Mouse (Mus musculus): ENCODE results near the gene Sik2. TPM values are rescaled to one million over a fixed set of nuclear protein-coding genes. Genes with fewer than 3 reads are reported as not detected.

Sik2 gene
- total RNA-seq, 2 experiments from 2014 or later, result 21.8 to 21.9 TPM

- intact Hi-C loops (cut with DNase I), result no loop called here
- no peak for DNase-seq
Measured at GRCm38 (mm10) chr9:50877431-50877830, 131.4 kb downstream of the Sik2 start.

GRCm38 (mm10) chr9:50876287-50876686 lies 132.6 kb downstream of the Sik2 start:
- intact Hi-C loops (cut with DNase I), result no loop called here
- DNase-seq, result no peak

GRCm38 (mm10) chr9:50875470-50875869 lies 133.4 kb downstream of the Sik2 start:
- DNase-seq, result no peak
- intact Hi-C loops (cut with DNase I), result no loop called here

DNA sequence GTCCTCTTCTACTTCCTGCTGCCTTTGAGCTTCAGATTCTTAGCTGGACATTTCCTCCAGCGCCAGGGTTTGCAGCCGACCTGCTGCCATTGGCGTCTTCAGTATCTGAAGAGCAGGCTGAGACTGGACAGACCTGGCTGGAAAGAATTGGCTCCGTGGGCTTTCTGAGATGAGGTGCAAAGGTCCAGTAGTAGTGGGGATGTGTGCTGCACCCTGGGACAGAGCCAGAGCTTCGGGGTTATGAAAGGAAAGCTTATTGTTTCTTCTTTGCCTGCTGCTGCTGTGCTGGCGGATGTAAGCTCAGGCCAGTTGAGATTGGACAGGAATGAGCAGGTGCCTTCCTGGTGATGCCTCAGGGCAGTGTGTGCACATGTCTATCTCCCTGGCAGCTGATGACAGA lies 134.8 kb downstream of the Sik2 start:
- DNase-seq, result no peak
- intact Hi-C loops (cut with DNase I), result no loop called here

DNA sequence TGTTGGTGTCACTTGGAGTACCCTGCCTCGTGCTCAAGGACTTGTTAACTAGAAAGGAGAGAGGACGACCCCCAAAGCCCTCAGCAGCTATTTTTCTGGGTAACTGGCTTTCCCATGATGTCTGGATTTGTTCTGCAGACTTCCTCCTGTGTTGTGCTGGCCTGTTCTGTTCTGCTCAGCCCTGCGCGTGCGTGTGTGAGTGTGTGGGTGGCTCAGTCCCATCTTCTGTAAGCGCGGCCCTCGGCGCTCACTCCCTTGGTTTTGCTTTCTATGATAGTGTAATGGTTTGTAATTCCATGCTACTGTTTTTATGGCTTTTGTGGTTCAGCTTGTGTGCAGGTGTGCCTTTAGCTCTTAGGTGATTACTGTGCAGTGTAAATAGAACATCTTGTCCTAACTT lies 135.7 kb downstream of the Sik2 start:
- no peak for DNase-seq
- intact Hi-C loops (cut with DNase I), result no loop called here

DNA sequence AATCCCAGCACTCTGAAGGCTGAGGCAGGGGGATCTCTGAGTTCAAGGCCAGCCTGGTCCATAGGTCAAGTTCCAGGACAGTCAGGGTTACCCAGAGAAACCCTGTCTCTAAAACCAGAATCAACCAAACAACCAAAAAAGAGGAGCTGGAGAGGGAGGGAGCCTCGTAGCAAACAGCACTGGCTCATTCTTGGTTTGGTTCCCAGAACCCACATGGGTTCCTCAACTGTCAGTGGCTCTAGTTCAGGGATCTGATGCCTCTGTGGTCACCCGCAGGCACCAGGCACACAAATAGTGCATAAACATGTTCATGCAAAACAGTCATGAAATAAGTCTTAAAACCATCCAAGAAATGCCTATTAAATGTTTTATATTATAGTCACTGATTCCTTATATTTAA lies 140.7 kb downstream of the Sik2 start:
- intact Hi-C loops (cut with DNase I), result no loop called here
- no peak for DNase-seq

DNA sequence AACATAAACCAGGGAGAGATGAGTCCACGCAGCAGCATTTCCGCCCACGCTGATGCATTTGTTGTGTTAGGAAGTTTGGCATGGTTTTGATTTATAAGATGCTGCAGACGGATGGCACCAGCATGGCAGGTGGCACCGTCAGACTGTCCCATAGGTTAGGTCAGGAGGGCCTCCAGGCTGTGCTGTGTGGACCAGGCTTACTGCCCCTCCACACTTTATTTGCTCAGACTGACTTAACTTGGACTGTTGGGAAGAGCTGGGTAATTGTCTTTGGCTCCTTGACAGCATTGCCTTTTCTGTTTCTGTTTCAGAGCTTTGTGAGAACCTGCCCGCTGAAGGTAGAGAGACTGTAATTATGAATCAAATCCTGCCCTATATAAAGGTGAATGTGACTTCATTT lies 141.9 kb downstream of the Sik2 start:
- DNase-seq, result no peak
- intact Hi-C loops (cut with DNase I), result no loop called here

GRCm38 (mm10) chr9:50865803-50866202 lies 143.1 kb downstream of the Sik2 start:
- intact Hi-C loops (cut with DNase I), result no loop called here

DNA sequence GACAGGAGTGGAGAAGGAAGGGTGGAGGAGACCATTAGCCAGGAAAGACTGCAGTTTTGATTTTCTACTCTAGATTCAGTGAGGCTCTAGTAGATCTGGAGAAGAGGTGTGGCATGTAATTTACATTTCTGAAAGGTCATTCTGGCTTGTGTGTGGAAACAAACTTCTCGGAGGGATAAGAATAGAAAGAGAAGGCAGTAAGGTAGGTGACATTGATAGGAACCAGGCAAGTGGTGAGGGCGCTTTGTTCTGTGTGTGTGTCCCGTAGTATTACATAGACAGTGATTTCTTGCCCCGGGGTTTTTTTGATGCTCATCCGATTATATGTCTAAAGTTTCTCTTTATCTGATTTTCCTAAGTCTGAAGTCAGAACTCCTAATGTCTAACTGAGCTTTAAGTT lies 144.0 kb downstream of the Sik2 start:
- DNase-seq, result no peak
- intact Hi-C loops (cut with DNase I), result no loop called here

More at GRCm38 (mm10) chr9:50865803-50866202, 143.1 kb downstream of the Sik2 start:
- no peak for DNase-seq

DNA sequence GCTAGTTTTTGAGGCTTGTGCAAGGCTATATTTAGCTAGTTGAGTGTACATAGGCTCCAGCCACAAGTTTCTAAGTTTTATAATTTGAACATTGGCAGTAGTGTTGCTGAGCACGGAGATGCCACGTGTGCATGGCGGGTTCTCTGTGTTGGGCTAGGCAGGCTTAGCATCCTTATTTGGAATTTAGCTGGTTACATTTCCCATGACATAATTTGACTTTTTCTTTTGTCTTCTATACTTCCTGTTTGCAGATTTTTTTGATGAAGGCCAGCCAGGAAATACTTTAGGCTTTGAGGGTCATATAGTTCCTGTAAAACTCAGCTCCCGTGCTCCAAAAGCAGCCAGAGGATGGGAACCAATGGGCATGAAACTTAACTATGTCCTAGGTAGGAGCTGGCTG lies 145.0 kb downstream of the Sik2 start:
- DNase-seq, result no peak
- intact Hi-C loops (cut with DNase I), result no loop called here

GRCm38 (mm10) chr9:50861119-50861839 lies 147.6 kb downstream of the Sik2 start:
- DNase-seq, result no peak
- intact Hi-C loops (cut with DNase I), result no loop called here

DNA sequence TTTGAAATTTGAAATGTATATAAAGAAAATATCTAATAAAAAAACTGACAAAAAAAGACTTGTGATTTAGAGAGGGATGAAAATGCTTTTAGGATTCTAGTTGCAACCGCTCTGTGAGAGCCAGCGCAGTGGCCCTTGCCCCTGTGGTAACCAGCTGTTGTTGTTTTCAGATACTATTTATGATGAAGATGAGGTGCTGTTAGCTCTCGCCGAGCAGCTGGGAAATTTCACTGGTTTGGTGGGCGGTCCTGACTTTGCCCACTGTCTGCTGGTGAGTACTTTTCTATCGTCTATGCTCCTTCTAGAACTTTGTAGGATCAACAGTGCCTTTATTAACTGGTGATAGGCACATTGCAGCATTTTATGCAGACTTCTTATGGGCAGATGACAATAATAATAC lies 150.2 kb downstream of the Sik2 start:
- no peak for DNase-seq
- intact Hi-C loops (cut with DNase I), result no loop called here

DNA sequence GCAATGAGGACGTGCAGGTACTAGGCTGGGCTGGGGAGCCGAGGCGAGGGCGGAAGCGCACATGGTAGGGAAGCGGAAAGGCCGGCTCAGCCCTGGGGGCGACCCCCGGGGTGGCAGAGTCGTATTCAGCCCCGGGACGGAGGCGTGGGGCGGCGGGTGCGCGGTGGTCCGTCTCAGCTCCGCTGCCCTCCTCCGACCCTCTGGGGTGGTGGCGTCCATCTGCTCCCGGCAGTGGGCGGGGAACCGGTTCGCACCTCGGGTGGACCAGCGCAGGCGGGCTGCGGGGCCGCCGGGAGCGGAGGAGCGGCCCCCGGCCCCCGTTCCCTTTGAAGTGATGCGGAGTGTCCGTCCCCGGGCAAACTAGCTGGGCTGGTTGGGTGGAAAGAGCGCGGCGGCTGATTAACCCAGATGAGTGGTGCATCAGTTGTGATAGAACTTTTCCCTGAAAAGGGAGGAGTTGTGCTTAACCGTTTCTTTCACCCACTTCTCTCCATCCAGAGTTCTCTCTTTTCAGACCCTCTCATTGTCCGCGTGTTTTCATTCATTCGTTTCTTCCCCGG lies 151.7 kb downstream of the Sik2 start:
- peak in 1 of 2 experiments; percentile 19 for DNase-seq
- intact Hi-C loops (cut with DNase I), result no loop called here

DNA sequence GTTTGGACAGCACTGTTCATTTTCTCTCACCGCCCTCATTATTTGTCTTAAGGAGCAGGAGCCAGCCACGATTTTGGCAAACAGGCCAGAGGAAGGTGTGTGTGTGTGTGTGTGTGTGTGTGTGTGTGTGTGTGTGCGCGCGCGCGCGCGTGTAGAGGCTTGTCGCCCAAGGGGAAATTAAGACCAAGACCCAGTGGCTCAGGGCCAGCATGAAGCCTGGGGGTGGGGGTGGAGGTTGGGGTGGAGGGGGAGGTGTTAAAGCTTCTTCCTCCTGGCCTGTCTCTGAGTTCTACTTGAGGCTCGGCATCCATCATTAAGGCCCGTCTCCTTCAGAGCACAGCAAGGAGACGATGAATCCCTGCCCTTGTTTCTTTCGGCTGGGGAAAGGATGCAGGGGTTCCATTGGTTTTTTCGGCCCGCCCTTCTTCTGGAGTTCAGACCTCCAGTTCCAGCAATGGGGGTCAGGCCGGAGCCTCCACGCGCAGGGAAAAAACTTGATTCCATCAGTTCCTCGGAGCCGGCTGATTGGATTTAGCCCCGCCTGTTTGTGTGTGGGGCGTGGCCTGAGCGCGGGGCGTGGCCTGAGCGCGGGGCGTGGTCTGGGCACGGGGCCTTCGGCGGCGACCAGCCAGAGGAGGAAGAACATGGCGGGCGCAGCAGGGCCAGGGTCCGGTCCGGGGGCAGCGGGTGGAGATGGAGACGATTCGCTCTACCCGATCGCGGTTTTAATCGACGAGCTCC lies 152.4 kb downstream of the Sik2 start:
- DNase-seq, result peak; percentile 84 to 99
- intact Hi-C loops (cut with DNase I), result no loop called here

- DNase-seq, result no peak
- intact Hi-C loops (cut with DNase I), result no loop called here
Measured at GRCm38 (mm10) chr9:50855780-50856179, 153.1 kb downstream of the Sik2 start.

GRCm38 (mm10) chr9:50855133-50855766 lies 153.6 kb downstream of the Sik2 start:
- no peak for DNase-seq
- intact Hi-C loops (cut with DNase I), result no loop called here

GRCm38 (mm10) chr9:50854376-50854775 lies 154.5 kb downstream of the Sik2 start:
- intact Hi-C loops (cut with DNase I), result no loop called here
- DNase-seq, result no peak

DNA sequence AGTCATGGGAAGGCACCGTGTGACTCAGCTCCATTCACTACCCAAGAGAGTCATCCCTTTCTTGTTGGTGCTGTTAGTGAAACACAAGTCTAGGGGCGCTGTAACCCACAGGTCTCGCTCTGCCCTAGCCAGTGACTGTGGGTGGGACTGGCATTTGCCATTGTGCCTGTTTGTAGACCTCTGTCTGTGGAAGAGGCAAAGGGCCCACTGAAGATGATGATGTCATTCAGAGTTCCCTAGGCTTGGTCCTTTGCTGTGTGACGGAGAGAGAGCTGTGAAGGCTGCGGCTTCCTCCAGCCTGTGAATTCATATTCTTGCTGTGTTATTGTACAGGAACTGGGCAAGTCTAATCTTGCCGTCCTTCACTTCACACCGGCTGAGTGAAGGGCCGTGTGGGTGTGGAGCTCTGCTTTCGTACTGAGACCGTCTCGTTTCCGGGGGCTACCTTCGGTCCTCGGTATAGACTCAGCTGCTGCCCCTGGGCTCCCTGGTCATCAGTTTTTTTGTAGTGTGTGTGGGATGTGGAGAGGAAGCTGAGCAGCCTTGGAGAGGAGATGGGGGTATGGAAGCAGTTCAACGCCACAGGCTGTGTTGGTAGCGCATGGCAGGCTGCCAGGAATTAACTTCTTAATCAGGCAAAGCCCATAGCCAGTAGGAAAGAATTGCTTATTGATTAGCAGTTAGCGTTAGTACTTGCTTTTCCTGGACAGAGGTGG lies 156.1 kb downstream of the Sik2 start:
- intact Hi-C loops (cut with DNase I), result no loop called here
- DNase-seq, result no peak

DNA sequence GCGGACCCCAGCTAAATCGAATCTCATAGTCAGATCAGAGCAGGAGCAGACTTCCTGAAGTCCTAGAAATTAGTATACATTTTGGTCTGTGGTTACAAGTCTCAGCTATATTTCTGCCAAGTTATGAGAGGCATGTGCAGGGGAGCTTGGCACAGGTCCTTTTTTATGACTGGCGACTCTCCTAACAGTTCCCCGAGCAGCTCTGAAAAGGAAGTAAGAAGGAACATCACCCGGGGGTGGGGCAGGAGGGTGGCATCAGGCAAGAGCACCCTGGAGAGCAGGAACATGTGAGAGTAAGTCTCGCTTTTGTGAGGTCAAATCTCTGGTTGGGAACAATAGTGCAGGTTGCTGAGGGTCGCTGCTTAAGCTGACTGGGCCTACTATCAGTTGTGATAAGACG lies 158.2 kb downstream of the Sik2 start:
- intact Hi-C loops (cut with DNase I), result no loop called here
- no peak for DNase-seq

DNA sequence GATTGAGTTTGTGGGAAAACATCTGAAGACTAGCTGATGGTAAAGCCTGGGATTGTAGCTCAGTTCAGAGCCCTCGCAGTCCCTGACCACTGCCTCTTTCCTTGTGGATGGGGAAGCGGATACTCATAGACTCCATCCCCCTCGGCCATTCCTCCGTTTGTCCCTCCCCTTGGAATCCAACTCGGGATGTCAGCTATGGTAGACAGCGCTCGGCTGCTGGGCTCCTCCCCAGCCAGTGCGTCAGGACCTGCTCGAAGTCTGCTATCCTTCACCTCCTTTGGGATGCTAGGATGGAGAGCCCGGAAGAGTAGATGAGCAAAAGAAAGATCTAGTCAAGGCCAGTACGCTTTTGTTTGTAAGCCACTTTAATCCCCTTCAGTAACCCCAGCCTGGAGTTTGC lies 158.6 kb downstream of the Sik2 start:
- no peak for DNase-seq
- intact Hi-C loops (cut with DNase I), result no loop called here

DNA sequence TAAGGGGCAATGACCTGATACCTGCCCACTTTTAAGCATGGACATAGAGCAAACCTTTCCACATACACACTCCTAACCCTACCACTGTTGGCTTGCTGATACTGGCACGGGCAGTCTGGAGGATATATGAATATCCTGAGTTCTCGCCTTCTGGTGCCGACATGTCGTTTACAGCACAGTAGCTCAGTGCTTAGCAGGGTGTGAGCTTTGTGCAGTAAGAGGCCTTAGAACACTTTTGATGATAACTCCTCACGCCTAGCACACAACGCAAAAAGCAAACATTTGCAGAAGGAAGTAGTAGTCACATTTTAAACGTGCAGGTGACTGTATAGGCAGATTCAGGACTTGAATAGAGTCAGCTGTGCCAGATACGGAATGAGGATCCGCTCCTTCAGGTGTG lies 159.1 kb downstream of the Sik2 start:
- intact Hi-C loops (cut with DNase I), result loop anchor here (1.0 to 5.0 kb wide), 3 partner anchors 47 to 303 kb away; partner anchors contain the start of gene Sik2
- no peak for DNase-seq
